Mouse (Mus musculus) megakaryocyte-erythroid progenitor cell, adult 5-6 weeks (primary cell): ENCODE measurements around the gene Ntng1. TPM values are rescaled to one million over a fixed set of nuclear protein-coding genes. Genes with fewer than 3 reads are reported as not detected.
"Not testable (repeated sequence)": the region's sequence is repeated elsewhere in the genome, so short reads cannot be mapped to it uniquely, and the experiment has no call there.

ENCODE experiments used
- ATAC-seq: replicated peaks from 2 replicates; pipeline ENCODE4 v1.8.0; 2016; ENCODE audit warnings: mild to moderate bottlenecking, inconsistent platforms; ENCODE audit not compliant: severe bottlenecking, poor library complexity, low FRiP score, low TSS enrichment
- total RNA-seq, 2 experiments: library from RNA; stranded (forward) in 1 of 2; stranded (reverse) in 1 of 2; fragments of 200-1000, 215-1000 nt in 1 of 2; fragments of >200 nt in 1 of 2; fragmentation: Nextera tagmentation in 1 of 2; gene quantifications; 2 replicates each; pipeline ENCODE4 v1.2.3; 2014 to 2017

Ntng1 gene
- total RNA-seq, 2 experiments from 2014 or later, result 0.19 TPM; not detected in 1

GRCm38 (mm10) chr3:109809065-109809464, 334.7 kb downstream of the Ntng1 start:
- ATAC-seq, result no peak

- ATAC-seq, result no peak
Observed at GRCm38 (mm10) chr3:109807211-109807934, 336.4 kb downstream of the Ntng1 start.

- ATAC-seq, result no peak
Observed at GRCm38 (mm10) chr3:109804145-109804544, 339.7 kb downstream of the Ntng1 start.

GRCm38 (mm10) chr3:109803616-109804015, 340.2 kb downstream of the Ntng1 start:
- no peak for ATAC-seq

- no peak for ATAC-seq
Observed at GRCm38 (mm10) chr3:109797354-109797753, 346.5 kb downstream of the Ntng1 start.

- no peak for ATAC-seq
Observed at GRCm38 (mm10) chr3:109783231-109783630, 360.6 kb downstream of the Ntng1 start.

GRCm38 (mm10) chr3:109782289-109782951, 361.4 kb downstream of the Ntng1 start:
- ATAC-seq, result 0 out of 2 replicates have a peak, but pooled peaks have one; percentile 22

- ATAC-seq, result no peak
Observed at GRCm38 (mm10) chr3:109781917-109782288, 361.9 kb downstream of the Ntng1 start.

- no peak for ATAC-seq
Observed at GRCm38 (mm10) chr3:109775200-109775599, 368.6 kb downstream of the Ntng1 start.

- no peak for ATAC-seq
Observed at GRCm38 (mm10) chr3:109772120-109772519, 371.7 kb downstream of the Ntng1 start.

- ATAC-seq, result no peak
Observed at GRCm38 (mm10) chr3:109766939-109767338, 376.9 kb downstream of the Ntng1 start.

- no peak for ATAC-seq
Observed at GRCm38 (mm10) chr3:109765608-109766007, 378.2 kb downstream of the Ntng1 start.

- ATAC-seq, result no peak
Observed at GRCm38 (mm10) chr3:109765141-109765540, 378.7 kb downstream of the Ntng1 start.

- no peak for ATAC-seq
Observed at GRCm38 (mm10) chr3:109756426-109756825, 387.4 kb downstream of the Ntng1 start.

GRCm38 (mm10) chr3:109747593-109747992, 396.2 kb downstream of the Ntng1 start:
- not testable (repeated sequence) for ATAC-seq

- no peak for ATAC-seq
Observed at GRCm38 (mm10) chr3:109740466-109741102, 403.2 kb downstream of the Ntng1 start.

- peak; percentile 78 for ATAC-seq
Observed at GRCm38 (mm10) chr3:109732327-109733182, 411.3 kb downstream of the Ntng1 start.

GRCm38 (mm10) chr3:109731592-109732230, 412.1 kb downstream of the Ntng1 start:
- no peak for ATAC-seq
